Mouse (Mus musculus): ENCODE results near the gene Iqgap3. TPM values are rescaled to one million over a fixed set of nuclear protein-coding genes. Genes with fewer than 3 reads are reported as not detected.

Iqgap3 gene
- total RNA-seq (2023): 0.15 to 0.55 TPM (median 0.42 TPM) in 4 replicates

GRCm38 (mm10) chr3:88081345-88082223 lies at the start of gene Iqgap3:
TSS of gene Iqgap3 (plus strand) at chr3:88081971.

GRCm38 (mm10) chr3:88042661-88043421 lies 38.9 kb upstream of the Iqgap3 start, which contains the start of gene Gpatch4:
TSS of gene Gpatch4 (plus strand) at chr3:88043108.

GRCm38 (mm10) chr3:88057902-88058696 lies 23.7 kb upstream of the Iqgap3 start, which contains the start of gene Naxe:
TSS of gene Naxe (minus strand) at chr3:88058495.

GRCm38 (mm10) chr3:88078204-88078603 lies 3.6 kb upstream of the Iqgap3 start, which contains the start of gene Ttc24:
TSS of gene Ttc24 (minus strand) at chr3:88078304.

GRCm38 (mm10) chr3:88141787-88142523 lies 60.2 kb downstream of the Iqgap3 start, which contains the start of gene Mef2d:
TSS of gene Mef2d (plus strand) at chr3:88142372.

Other genes with a start within 250 kb of the Iqgap3 start
- 25.2 to 31.8 TPM (median 27.6 TPM) in 4 replicates for gene Sh2d2a, start 235.2 kb upstream of the Iqgap3 start, total RNA-seq (2023)
- gene Prcc, start 196.4 kb upstream of the Iqgap3 start, total RNA-seq (2023): 53.9 to 58.5 TPM (median 54.9 TPM) in 4 replicates
- gene Hdgf, start 175.7 kb upstream of the Iqgap3 start, total RNA-seq (2023): 64.9 to 76.1 TPM (median 71.6 TPM) in 4 replicates
- 124 to 137 TPM (median 134 TPM) in 4 replicates for gene Mrpl24, start 162.5 kb upstream of the Iqgap3 start, total RNA-seq (2023)
- gene Isg20l2, start 151.7 kb upstream of the Iqgap3 start, total RNA-seq (2023): 62.5 to 66.0 TPM (median 64.2 TPM) in 4 replicates
- 28.2 to 36.3 TPM (median 31.4 TPM) in 4 replicates for gene Rrnad1, start 151.3 kb upstream of the Iqgap3 start, total RNA-seq (2023)
- 0.63 to 2.6 TPM (median 1.7 TPM) in 4 replicates for gene Crabp2, start 133.3 kb upstream of the Iqgap3 start, total RNA-seq (2023)
- gene Nes, start 110.9 kb upstream of the Iqgap3 start, total RNA-seq (2023): not detected in 4 replicates
- gene Bcan, start 81.7 kb upstream of the Iqgap3 start, total RNA-seq (2023): not detected in 4 replicates
- gene Hapln2, start 54.4 kb upstream of the Iqgap3 start, total RNA-seq (2023): not detected in 4 replicates
- gene Gpatch4, start 38.9 kb upstream of the Iqgap3 start, total RNA-seq (2023): 10.8 to 17.6 TPM (median 14.2 TPM) in 4 replicates
- gene Naxe, start 23.5 kb upstream of the Iqgap3 start, total RNA-seq (2023): 23.2 to 29.5 TPM (median 26.4 TPM) in 4 replicates
- gene Ttc24, start 3.7 kb upstream of the Iqgap3 start, total RNA-seq (2023): not detected in 4 replicates
- gene Mef2d, start 60.4 kb downstream of the Iqgap3 start, total RNA-seq (2023): 410 to 458 TPM (median 445 TPM) in 4 replicates
- not detected in 4 replicates for gene Rhbg, start 172.7 kb downstream of the Iqgap3 start, total RNA-seq (2023)
- gene Gm38392, start 205.2 kb downstream of the Iqgap3 start, total RNA-seq (2023): 0.63 TPM in 1 of 4 replicates, not detected in the others
- 4.0 to 6.9 TPM (median 4.8 TPM) in 4 replicates for gene Tsacc, start 215.0 kb downstream of the Iqgap3 start, total RNA-seq (2023)
- 145 to 179 TPM (median 165 TPM) in 4 replicates for gene Cct3, start 215.1 kb downstream of the Iqgap3 start, total RNA-seq (2023)
- gene Glmp, start 243.1 kb downstream of the Iqgap3 start, total RNA-seq (2023): 124 to 147 TPM (median 133 TPM) in 4 replicates